Mouse (Mus musculus): ENCODE data around the gene Mmp9. TPM values are rescaled to one million over a fixed set of nuclear protein-coding genes. Genes with fewer than 3 reads are reported as not detected.

Mmp9 gene
- polyA plus RNA-seq, 1 experiment, result 1.1 TPM

DNA sequence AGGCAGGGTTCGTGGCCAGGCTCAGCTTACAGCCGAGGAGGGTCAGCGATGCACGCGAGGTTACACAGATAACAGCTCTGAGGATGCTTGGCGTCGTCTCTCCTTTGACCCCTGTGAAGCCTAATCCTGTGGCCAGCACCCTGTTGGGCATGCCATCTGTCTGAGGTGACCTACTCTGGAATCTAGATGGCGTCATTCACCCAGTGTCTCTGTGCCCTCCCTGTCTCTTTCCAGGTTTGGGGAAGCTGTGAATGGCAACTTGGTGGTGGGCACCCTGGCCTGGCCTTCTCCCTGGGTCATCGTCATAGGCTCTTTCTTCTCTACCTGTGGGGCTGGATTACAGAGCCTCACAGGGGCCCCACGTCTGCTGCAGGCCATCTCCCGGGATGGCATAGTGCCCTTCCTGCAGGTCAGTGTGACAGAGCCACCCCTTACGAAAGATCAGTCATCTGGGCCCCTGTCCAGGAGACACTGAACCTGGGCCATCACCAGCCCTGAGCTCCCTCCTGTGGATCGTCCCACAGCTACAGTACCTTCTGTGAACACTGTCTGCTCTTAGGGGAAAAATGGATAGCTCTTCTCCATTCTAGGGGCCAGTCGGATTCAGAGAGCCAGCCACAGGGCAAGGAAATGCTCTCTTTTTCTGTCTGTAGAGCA is 45.9 kb downstream of the Mmp9 start:
- H3K27me3 ChIP-seq (ENCODE audit: control insufficient read depth, insufficient read depth, insufficient read length), result peaks cover 77% of the 10 kb centered on the region
- H3K36me3 ChIP-seq (ENCODE audit: control insufficient read depth, insufficient read depth), result no peaks in the 10 kb centered on the region
- H3ac ChIP-seq (ENCODE audit: control insufficient read depth, insufficient read length, low read depth), result no peak overlapping the region
- no peaks in the 10 kb centered on the region for H3K79me3 ChIP-seq (ENCODE audit: low read depth)
- no peak for TF ChIP-seq MYOD1 (IDR thresholded peaks at IDR 0.05; ENCODE audit: control insufficient read depth, insufficient read length, low read depth)
- no peak for TF ChIP-seq CEBPB (IDR thresholded peaks at IDR 0.05; ENCODE audit: low read depth)
- no peak for TF ChIP-seq FOSL1 (IDR thresholded peaks at IDR 0.05; ENCODE audit: insufficient read depth, low read length, poor library complexity, severe bottlenecking)
- TF ChIP-seq CTCF (IDR thresholded peaks at IDR 0.05; ENCODE audit: control insufficient read depth, insufficient read depth, insufficient read length), result no peak
- no peak for TF ChIP-seq MAX (IDR thresholded peaks at IDR 0.05)
- no peak for TF ChIP-seq USF1 (IDR thresholded peaks at IDR 0.05; ENCODE audit: low read depth)
- no peak for TF ChIP-seq MYOG (IDR thresholded peaks at IDR 0.05; ENCODE audit: control insufficient read depth, extremely low read depth, insufficient read length)
- no peaks in the 10 kb centered on the region for H3K79me2 ChIP-seq (ENCODE audit: control insufficient read depth, insufficient read depth)
- H3K4me3 ChIP-seq (ENCODE audit: insufficient read depth, poor library complexity, severe bottlenecking), result no peak overlapping the region

DNA sequence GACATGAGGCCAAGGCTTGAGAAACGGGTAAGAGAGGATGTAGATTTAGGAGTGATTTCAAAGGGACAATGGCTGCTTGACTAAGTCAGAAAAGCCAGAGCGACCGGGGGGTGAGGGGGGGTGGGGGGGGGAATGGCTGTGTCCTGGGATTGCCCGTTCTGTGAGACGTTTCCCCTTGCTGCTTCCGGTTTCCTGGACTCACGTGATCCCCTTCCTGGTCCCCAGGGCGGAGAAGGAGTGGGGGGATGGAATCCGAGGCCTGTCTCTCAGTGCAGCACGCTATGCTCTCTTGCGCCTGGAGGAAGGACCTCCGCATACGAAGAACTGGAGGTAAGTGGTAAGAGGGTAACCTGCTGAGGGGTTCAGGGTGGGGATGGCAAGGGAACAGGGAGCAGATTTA is 48.2 kb downstream of the Mmp9 start:
- Histone ChIP-seq H3K27me3 (ENCODE audit: control insufficient read depth, insufficient read depth, insufficient read length) (peaks cover 63% of the 10 kb centered on the region), H3ac (ENCODE audit: control insufficient read depth, insufficient read length, low read depth) (no peak overlapping the region), H3K36me3 (ENCODE audit: control insufficient read depth, insufficient read depth) (no peaks in the 10 kb centered on the region), H3K4me3 (ENCODE audit: insufficient read depth, poor library complexity, severe bottlenecking) (no peak overlapping the region), H3K79me3 (ENCODE audit: low read depth) (no peaks in the 10 kb centered on the region), H3K79me2 (ENCODE audit: control insufficient read depth, insufficient read depth) (no peaks in the 10 kb centered on the region)
- TF ChIP-seq CTCF (IDR thresholded peaks at IDR 0.05; ENCODE audit: control insufficient read depth, insufficient read depth, insufficient read length) (no peak), MYOG (IDR thresholded peaks at IDR 0.05; ENCODE audit: control insufficient read depth, extremely low read depth, insufficient read length) (no peak), MAX (IDR thresholded peaks at IDR 0.05) (no peak), FOSL1 (IDR thresholded peaks at IDR 0.05; ENCODE audit: insufficient read depth, low read length, poor library complexity, severe bottlenecking) (no peak), MYOD1 (IDR thresholded peaks at IDR 0.05; ENCODE audit: control insufficient read depth, insufficient read length, low read depth) (no peak), CEBPB (IDR thresholded peaks at IDR 0.05; ENCODE audit: low read depth) (no peak), USF1 (IDR thresholded peaks at IDR 0.05; ENCODE audit: low read depth) (no peak)

DNA sequence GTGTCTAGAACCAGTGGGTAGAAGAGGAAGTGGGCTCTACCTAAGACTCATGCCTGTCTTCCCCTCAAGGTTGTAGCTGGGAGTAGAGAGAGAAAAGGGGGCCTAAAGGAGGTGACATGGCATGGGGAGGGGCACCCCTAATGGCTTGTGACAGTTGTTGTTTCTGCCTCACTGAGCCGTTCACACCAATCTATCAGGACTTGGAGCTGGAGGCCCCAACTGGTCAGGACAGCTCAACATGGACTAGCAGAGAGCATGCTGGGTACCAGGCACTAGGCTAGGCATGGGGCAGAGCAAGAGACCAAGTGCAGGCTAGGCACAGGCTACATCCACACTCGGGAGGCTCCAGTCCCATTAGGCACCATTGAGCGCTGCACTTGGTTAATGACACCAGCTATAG is 50.5 kb downstream of the Mmp9 start:
- H3K27me3 ChIP-seq (ENCODE audit: control insufficient read depth, insufficient read depth, insufficient read length), result peaks cover 53% of the 10 kb centered on the region
- no peaks in the 10 kb centered on the region for H3K36me3 ChIP-seq (ENCODE audit: control insufficient read depth, insufficient read depth)
- H3K79me3 ChIP-seq (ENCODE audit: low read depth), result no peaks in the 10 kb centered on the region
- TF ChIP-seq CTCF (IDR thresholded peaks at IDR 0.05; ENCODE audit: control insufficient read depth, insufficient read depth, insufficient read length) (no peak), USF1 (IDR thresholded peaks at IDR 0.05; ENCODE audit: low read depth) (no peak), MYOD1 (IDR thresholded peaks at IDR 0.05; ENCODE audit: control insufficient read depth, insufficient read length, low read depth) (no peak), CEBPB (IDR thresholded peaks at IDR 0.05; ENCODE audit: low read depth) (no peak), MAX (IDR thresholded peaks at IDR 0.05) (no peak), MYOG (IDR thresholded peaks at IDR 0.05; ENCODE audit: control insufficient read depth, extremely low read depth, insufficient read length) (no peak), FOSL1 (IDR thresholded peaks at IDR 0.05; ENCODE audit: insufficient read depth, low read length, poor library complexity, severe bottlenecking) (no peak)
- no peaks in the 10 kb centered on the region for H3K79me2 ChIP-seq (ENCODE audit: control insufficient read depth, insufficient read depth)
- H3ac ChIP-seq (ENCODE audit: control insufficient read depth, insufficient read length, low read depth), result no peak overlapping the region
- H3K4me3 ChIP-seq (ENCODE audit: insufficient read depth, poor library complexity, severe bottlenecking), result no peak overlapping the region

DNA sequence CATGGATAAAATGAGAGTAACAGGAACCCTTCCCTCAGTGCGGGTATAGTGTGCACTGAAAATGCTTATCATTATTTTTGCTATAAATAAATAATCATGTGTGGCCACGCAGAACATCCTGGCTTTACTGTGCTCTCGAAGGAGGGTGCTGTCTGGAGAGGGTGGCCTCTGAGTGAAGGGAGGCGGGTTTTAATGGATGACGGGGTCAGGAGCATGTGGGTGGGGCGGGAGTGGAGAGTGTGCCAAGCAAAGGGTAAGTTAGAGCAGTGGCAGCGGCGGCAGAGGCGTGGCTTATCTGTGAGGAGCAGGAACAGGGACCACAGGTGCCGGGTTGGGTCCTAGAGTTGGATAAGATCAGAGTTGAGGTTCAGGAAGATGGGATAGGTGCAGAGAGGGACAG is 51.2 kb downstream of the Mmp9 start:
- H3K79me2 ChIP-seq (ENCODE audit: control insufficient read depth, insufficient read depth), result no peaks in the 10 kb centered on the region
- H3K4me3 ChIP-seq (ENCODE audit: insufficient read depth, poor library complexity, severe bottlenecking), result no peak overlapping the region
- no peaks in the 10 kb centered on the region for H3K79me3 ChIP-seq (ENCODE audit: low read depth)
- TF ChIP-seq CEBPB (IDR thresholded peaks at IDR 0.05; ENCODE audit: low read depth) (no peak), MAX (IDR thresholded peaks at IDR 0.05) (no peak), FOSL1 (IDR thresholded peaks at IDR 0.05; ENCODE audit: insufficient read depth, low read length, poor library complexity, severe bottlenecking) (no peak), MYOG (IDR thresholded peaks at IDR 0.05; ENCODE audit: control insufficient read depth, extremely low read depth, insufficient read length) (no peak), MYOD1 (IDR thresholded peaks at IDR 0.05; ENCODE audit: control insufficient read depth, insufficient read length, low read depth) (no peak), USF1 (IDR thresholded peaks at IDR 0.05; ENCODE audit: low read depth) (no peak), CTCF (IDR thresholded peaks at IDR 0.05; ENCODE audit: control insufficient read depth, insufficient read depth, insufficient read length) (no peak)
- H3K27me3 ChIP-seq (ENCODE audit: control insufficient read depth, insufficient read depth, insufficient read length), result peaks cover 46% of the 10 kb centered on the region
- H3K36me3 ChIP-seq (ENCODE audit: control insufficient read depth, insufficient read depth), result no peaks in the 10 kb centered on the region
- H3ac ChIP-seq (ENCODE audit: control insufficient read depth, insufficient read length, low read depth), result no peak overlapping the region

DNA sequence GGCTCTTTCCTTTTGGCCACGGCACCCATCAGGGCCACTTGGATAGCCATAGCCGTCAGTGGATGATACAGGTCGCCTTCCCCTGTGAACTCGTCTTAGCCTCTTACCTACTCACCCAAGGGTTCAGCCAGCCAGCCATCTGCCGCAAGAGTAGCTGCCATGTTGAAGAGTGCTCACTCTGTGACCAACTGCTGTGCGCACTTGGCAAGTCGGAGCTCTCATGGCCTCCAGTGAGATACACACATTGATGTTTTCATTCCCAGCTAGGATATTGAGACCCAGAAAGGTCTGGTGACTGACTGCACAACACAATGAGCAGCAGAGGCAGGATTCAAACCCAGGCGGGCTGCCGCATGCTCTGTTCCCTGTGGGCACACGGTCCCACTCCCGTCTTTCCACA is 53.6 kb downstream of the Mmp9 start:
- Histone ChIP-seq H3K36me3 (ENCODE audit: control insufficient read depth, insufficient read depth) (peaks cover under 1% of the 10 kb centered on the region), H3K79me3 (ENCODE audit: low read depth) (no peaks in the 10 kb centered on the region), H3ac (ENCODE audit: control insufficient read depth, insufficient read length, low read depth) (no peak overlapping the region), H3K79me2 (ENCODE audit: control insufficient read depth, insufficient read depth) (no peaks in the 10 kb centered on the region), H3K4me3 (ENCODE audit: insufficient read depth, poor library complexity, severe bottlenecking) (no peak overlapping the region), H3K27me3 (ENCODE audit: control insufficient read depth, insufficient read depth, insufficient read length) (peaks cover 23% of the 10 kb centered on the region)
- TF ChIP-seq CTCF (IDR thresholded peaks at IDR 0.05; ENCODE audit: control insufficient read depth, insufficient read depth, insufficient read length) (no peak), MYOG (IDR thresholded peaks at IDR 0.05; ENCODE audit: control insufficient read depth, extremely low read depth, insufficient read length) (no peak), CEBPB (IDR thresholded peaks at IDR 0.05; ENCODE audit: low read depth) (no peak), MAX (IDR thresholded peaks at IDR 0.05) (no peak), MYOD1 (IDR thresholded peaks at IDR 0.05; ENCODE audit: control insufficient read depth, insufficient read length, low read depth) (no peak), FOSL1 (IDR thresholded peaks at IDR 0.05; ENCODE audit: insufficient read depth, low read length, poor library complexity, severe bottlenecking) (no peak), USF1 (IDR thresholded peaks at IDR 0.05; ENCODE audit: low read depth) (no peak)
